Mouse (Mus musculus) colon, adult 2 months (tissue): ENCODE data around the gene Padi3. TPM values are rescaled to one million over a fixed set of nuclear protein-coding genes. Genes with fewer than 3 reads are reported as not detected.

Source experiments
- polyA plus RNA-seq: library from polyadenylated mRNA; depleted of rRNA; stranded (reverse); fragments of >200 nt; gene quantifications from 2 replicates; pipeline ENCODE4 v1.2.3, GENCODE M21; 2012; rRNA removed

Padi3 gene
- polyA plus RNA-seq: 0.03 TPM in 2 replicates

DNA sequence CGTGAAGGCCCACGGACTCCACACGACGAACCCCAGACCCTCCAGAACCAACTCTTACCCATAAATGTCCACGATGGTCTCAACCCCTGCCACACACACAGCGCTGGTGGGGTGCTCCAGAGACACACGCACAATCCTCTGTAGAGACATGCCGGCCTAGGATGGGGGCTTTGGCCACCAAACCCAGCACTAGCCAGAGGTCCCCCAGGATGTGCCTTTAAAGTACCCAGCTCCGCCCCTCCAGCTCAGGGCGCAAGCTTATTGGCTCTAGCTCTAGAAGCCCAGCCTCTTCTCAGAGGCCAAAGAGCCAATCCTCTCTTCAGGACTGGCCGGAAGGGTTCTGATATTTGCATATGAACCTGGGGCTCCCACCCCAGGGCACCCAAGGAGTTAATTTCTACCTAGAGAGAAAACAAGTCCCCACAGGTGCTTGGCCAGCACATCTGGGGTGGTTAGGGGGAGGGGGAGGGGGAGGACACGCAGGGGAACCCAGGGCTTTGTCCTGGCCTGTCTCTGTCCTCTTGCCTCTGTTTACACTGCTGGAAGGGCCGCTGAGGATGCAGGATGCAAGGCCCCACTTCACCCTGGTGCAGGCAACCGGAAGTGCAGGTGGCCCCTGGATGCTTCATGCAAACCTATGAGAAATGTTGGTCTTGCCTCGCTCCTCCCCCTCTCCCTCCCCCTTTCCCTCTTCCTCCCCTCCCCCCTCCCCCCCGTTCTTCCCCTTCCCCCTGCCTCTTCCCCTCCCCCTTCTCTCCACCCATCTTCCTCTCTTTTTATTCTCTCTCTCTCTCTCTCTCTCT lies at the start of gene Padi3:
Gene Padi3, minus strand, starts transcription at position 191 of the 803 bp plus-strand sequence.

DNA sequence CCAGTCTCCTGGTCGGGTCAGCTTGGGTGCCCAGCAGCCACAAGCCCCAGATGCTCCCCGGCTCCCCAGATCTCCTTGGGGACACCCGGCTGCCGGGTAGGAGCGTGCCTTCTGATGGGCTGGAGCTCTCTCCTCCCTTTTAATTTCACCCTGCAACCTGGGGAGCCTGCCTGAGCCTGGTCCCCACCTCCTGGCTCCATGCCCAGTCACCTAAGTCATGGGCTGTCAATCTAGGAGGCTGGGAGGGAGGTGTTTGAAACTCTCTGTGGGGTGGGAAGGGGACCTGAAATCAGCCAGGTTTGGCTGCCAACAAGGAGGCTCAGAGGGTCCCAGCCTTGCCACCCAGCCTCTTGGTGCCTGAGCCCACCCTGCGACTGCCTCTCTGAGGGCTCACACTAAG lies 35.2 kb upstream of the Padi3 start, which contains the start of gene Padi1:
Gene Padi1, minus strand, starts transcription at position 113 of the 400 bp plus-strand sequence.

DNA sequence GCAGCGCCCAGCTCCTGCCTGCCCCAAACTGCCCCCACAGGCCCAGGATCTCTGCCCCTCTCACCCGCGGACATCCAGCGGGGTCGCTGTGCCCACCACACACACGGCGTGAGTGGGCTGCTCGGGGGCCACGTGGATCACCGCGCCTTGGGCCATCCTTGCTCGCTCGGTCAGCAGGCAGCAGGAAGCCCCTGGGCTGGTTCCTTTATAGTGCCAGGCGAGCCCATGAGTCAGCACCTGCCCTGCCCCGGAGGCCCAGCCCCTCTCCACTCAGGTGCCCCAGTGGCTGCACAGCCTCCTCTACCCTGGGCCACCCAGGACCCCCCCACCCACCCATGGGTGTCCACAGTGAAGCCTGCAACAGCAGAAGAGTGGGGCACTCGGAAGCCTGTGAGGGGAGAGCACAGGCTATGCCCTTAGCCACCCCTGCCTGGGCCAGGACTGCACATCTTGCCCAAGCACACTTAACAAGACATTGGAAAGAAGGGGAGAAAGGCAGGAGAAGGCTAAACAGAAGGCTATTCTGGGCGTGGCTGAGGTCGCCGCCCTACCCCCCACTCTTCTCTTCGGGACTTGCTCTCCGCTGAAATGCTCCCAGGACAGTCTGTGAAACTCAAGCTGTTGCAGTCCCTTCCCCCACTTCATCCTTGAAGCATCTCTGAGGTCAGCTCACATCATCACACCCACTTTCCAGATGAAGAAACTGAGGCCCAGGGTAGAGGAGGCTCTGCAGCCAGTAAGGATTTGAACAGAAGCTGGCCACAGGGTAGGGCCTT lies 36.2 kb downstream of the Padi3 start, which contains the start of gene Padi4:
Gene Padi4, minus strand, starts transcription at position 212 of the 776 bp plus-strand sequence.

DNA sequence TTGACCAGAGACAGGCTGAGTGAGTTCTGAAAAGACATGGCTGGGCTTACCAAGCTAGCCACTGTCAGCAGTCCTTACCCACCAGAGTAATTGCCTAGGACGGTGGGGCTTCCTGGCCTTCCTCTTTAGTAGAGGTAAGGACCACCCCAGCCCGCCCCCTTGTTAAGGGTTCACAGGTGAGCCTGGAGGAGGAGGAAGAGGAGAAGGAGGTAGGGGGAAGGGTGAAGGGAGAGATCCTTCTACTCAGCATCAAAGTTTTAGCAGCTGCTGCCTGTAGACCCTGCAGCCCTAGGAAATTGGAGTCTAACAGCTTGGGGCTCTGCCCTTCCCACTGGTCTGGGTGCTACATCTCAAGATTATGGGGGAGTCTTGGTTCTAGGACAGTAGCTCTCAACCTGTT lies 67.9 kb downstream of the Padi3 start, which contains the start of gene Padi6:
Gene Padi6, minus strand, starts transcription at position 101 of the 400 bp plus-strand sequence.

Other genes with a start within 250 kb of the Padi3 start
- 63.9 and 74.0 TPM in 2 replicates for gene Arhgef10l, start 144.6 kb downstream of the Padi3 start, polyA plus RNA-seq
- 50.8 and 54.4 TPM in 2 replicates for gene Rcc2, start 110.1 kb downstream of the Padi3 start, polyA plus RNA-seq
- gene Padi6, start 68.0 kb downstream of the Padi3 start, polyA plus RNA-seq: not detected in 2 replicates
- gene Padi4, start 36.4 kb downstream of the Padi3 start, polyA plus RNA-seq: 0.61 and 1.1 TPM in 2 replicates
- gene Padi1, start 35.1 kb upstream of the Padi3 start, polyA plus RNA-seq: 0.06 TPM in 1 of 2 replicates, not detected in the other
- 2.5 and 3.7 TPM in 2 replicates for gene Padi2, start 95.7 kb upstream of the Padi3 start, polyA plus RNA-seq
- 270 and 297 TPM in 2 replicates for gene Sdhb, start 150.6 kb upstream of the Padi3 start, polyA plus RNA-seq
- gene Atp13a2, start 176.2 kb upstream of the Padi3 start, polyA plus RNA-seq: 95.4 and 105 TPM in 2 replicates
- 27.4 and 31.3 TPM in 2 replicates for gene Mfap2, start 199.8 kb upstream of the Padi3 start, polyA plus RNA-seq
- gene Crocc, start 249.9 kb upstream of the Padi3 start, polyA plus RNA-seq: 12.1 and 15.6 TPM in 2 replicates